Mouse (Mus musculus) CD4-positive naive resting alpha-beta T cell, adult 76 days (primary cell): Measurements from ENCODE around the gene Clcc1. TPM values are rescaled to one million over a fixed set of nuclear protein-coding genes. Genes with fewer than 3 reads are reported as not detected.

Experiments
- total RNA-seq: library from RNA; stranded (reverse); gene quantifications from one replicate; pipeline ENCODE4 v1.2.4, GENCODE M21; 2023

Clcc1 gene
- total RNA-seq = 36.3 TPM

DNA sequence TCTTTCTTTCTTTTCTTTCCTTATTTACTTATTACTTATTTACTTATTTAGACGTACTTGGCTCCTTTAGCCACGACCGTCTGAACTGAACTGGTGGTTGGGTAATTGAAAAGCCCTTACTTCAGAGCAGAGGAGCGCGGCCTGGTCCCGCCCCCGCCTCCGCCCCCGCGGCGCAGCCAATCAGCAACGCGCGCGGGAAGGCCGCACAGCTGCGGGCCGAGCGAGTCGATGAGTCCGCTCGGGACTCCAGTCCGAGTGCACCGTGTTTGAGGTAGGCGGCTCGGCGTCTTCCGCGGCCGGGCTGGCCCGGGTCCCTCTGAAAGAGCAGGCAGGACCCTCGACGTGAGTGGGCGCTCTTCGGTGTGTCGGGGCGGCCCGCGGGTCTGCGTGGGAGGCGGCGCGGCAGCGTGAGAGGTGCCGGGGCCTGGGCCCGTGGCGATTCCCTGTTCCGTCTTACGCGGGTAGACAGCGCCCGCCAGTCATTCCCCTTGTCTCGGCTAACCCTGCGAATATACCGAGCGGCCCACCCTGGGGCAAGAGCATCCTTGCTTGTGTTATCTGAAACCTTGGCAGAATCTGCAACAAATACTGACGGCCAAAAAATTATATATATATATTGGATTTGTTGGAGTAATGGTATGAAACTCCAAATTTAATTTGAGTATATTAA, at the start of gene Clcc1:
Gene Clcc1, plus strand, starts transcription at position 204 of the 670 bp plus-strand sequence.

DNA sequence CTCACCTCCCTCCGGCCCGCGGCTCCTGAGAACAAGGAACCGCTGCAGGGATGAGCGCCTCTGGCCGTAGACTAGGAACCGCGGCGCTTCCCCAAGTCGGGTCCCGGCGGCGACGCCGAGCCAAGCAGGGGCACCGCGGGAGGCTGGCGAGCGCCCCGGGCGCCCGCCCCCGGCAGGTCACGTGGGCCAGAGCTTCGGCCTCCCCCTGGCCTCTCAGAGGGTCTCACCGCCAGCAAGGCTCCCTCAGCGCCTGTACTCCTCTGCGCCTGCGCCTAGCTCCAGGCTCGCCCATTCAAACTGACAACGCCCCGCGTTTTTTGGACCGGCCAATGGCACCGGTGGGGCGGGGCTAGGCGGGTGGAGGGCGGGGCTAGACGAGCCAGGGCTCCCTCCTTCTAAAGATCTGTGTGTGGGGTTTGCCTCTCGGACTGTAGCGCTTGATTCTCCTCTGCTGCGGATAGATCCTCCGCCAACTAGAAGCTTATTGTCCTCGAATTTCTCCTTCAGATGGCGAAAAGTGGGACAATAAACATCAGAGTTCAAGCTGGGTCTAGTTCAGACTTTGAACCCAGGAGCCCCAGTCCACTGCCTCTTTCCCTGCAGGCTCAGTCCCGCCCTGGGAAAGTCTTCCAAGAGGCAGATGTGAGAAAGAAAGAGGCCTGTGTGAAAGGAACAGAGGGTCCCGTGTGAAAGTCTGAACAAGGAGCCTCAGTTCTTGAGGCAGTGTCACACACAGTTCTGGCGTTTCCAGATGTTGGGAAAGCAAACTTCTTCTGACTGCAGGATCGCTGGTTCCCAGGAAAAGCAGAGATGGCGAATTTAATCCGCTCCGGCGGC, 68.5 kb downstream of the Clcc1 start, which contains the start of gene Gpsm2:
Gene Gpsm2, minus strand, starts transcription at position 274 of the 837 bp plus-strand sequence.

Other genes with a start within 250 kb of the Clcc1 start
- 10.1 TPM for gene Celsr2, start 238.4 kb upstream of the Clcc1 start, total RNA-seq
- gene Sars, start 208.7 kb upstream of the Clcc1 start, total RNA-seq = 147 TPM
- not detected for gene 1700013F07Rik, start 119.8 kb upstream of the Clcc1 start, total RNA-seq
- gene 5330417C22Rik, start 117.4 kb upstream of the Clcc1 start, total RNA-seq = 0.09 TPM
- 45.3 TPM for gene Tmem167b, start 91.4 kb upstream of the Clcc1 start, total RNA-seq
- 21.1 TPM for gene Taf13, start 82.2 kb upstream of the Clcc1 start, total RNA-seq
- gene Wdr47, start 62.6 kb upstream of the Clcc1 start, total RNA-seq = 15.5 TPM
- 3.0 TPM for gene Gpsm2, start 68.4 kb downstream of the Clcc1 start, total RNA-seq
- not detected for gene Aknad1, start 85.7 kb downstream of the Clcc1 start, total RNA-seq
- gene Stxbp3, start 186.6 kb downstream of the Clcc1 start, total RNA-seq = 58.4 TPM
- gene Fndc7, start 236.1 kb downstream of the Clcc1 start, total RNA-seq = 0.56 TPM